Mouse (Mus musculus) heart, postnatal 0 days (tissue): ENCODE data around the gene Ank2.

Experiments used
- CTCF ChIP-seq: IDR thresholded peaks from 2 replicates; pipeline ENCODE4 v1.5.1; 2016; ENCODE audit warnings: antibody characterized with exemption, control low read depth, low read depth
- EP300 ChIP-seq: IDR thresholded peaks from 2 replicates; pipeline ENCODE4 v1.6.1; 2016; ENCODE audit warnings: antibody characterized with exemption, low read depth

GRCm38 (mm10) chr3:127463816-127464480 lies 35.2 kb downstream of the Ank2 start:
- TF ChIP-seq CTCF (no peak), EP300 (no peak)
